In genomic region chr4:132542724-132543123, GRCm38 (mm10) we compare ENCODE assay signal across 15 mouse cellular contexts. TPM values are rescaled to one million over a fixed set of nuclear protein-coding genes. Genes with fewer than 3 reads are reported as not detected.
DNase-seq lines count a peak whose midpoint lies in the region; ATAC-seq lines count a peak whose summit lies in the region.
"Had no signal": no experiment of that assay in that cellular context is flagged by ENCODE, and none has a peak within 500 bp of the region (broad histone marks: within the 10 kb centered on the region; RNA-seq: fewer than 3 reads in every experiment).

No protein-coding gene starts in this region.

- H3K9ac ChIP-seq in liver, embryonic 15.5 days = no peak overlapping the region
- H3K9ac ChIP-seq: heart, embryonic 12.5 days; kidney, embryonic 15.5 days; limb, embryonic 15.5 days; midbrain, embryonic 13.5 days had no signal

- peaks cover 16% of the 10 kb centered on the region for H3K4me1 ChIP-seq in liver, embryonic 15.5 days (replicated peaks)
- H3K4me1 ChIP-seq: heart, embryonic 12.5 days; limb, embryonic 15.5 days had no signal

- H3K27me3 ChIP-seq in liver, embryonic 15.5 days = no peaks in the 10 kb centered on the region
- H3K27me3 ChIP-seq: heart, embryonic 12.5 days; kidney, embryonic 15.5 days; limb, embryonic 15.5 days; midbrain, embryonic 13.5 days had no signal

- 0 out of 2 replicates have a peak overlapping the region, but pooled peaks have one; percentile 11 for H3K27ac ChIP-seq in liver, embryonic 15.5 days (replicated peaks)
- H3K27ac ChIP-seq: embryonic facial prominence, embryonic 10.5 days; kidney, embryonic 15.5 days; limb, embryonic 15.5 days; midbrain, embryonic 13.5 days had no signal

- H3K4me3 ChIP-seq in liver, embryonic 15.5 days (replicated peaks) = no peak overlapping the region
- H3K4me3 ChIP-seq: embryonic facial prominence, embryonic 10.5 days; heart, embryonic 12.5 days; kidney, embryonic 15.5 days; limb, embryonic 15.5 days; midbrain, embryonic 13.5 days had no signal

- peaks cover 96% of the 10 kb centered on the region for H3K36me3 ChIP-seq in liver, embryonic 15.5 days (replicated peaks)

- peak; percentile 43 for DNase-seq in left cerebral cortex, adult 11 months (ENCODE audit: low spot score)
- DNase-seq in left cerebral cortex, postnatal 4 days = no peak
- DNase-seq in 3T3-L1 (ENCODE audit: low read depth, low spot score) (peak; percentile 67), 416B (ENCODE audit: low read depth) (peak; percentile 77)
- DNase-seq in embryo, embryonic 9.5 days (ENCODE audit: extremely low spot score) = no peak
- no peak for DNase-seq in thymus, postnatal 10 days (ENCODE audit: low spot score in 2 of 2)
- DNase-seq: adrenal gland, adult 8-10 months; cerebellum, adult 9-11 months; gastrocnemius, postnatal 14 days had no signal

- ATAC-seq in liver, embryonic 15.5 days (ENCODE audit: insufficient read depth) = no peak
- ATAC-seq: midbrain, embryonic 13.5 days had no signal

- no peaks in the 10 kb centered on the region for H3K9me3 ChIP-seq in liver, embryonic 15.5 days (replicated peaks)
- H3K9me3 ChIP-seq: embryonic facial prominence, embryonic 10.5 days; heart, embryonic 12.5 days; kidney, embryonic 15.5 days; limb, embryonic 15.5 days; midbrain, embryonic 13.5 days had no signal

- H3K4me2 ChIP-seq in liver, embryonic 15.5 days = no peak overlapping the region
- H3K4me2 ChIP-seq: heart, embryonic 12.5 days; kidney, embryonic 15.5 days; limb, embryonic 15.5 days; midbrain, embryonic 13.5 days had no signal

- intact Hi-C loops in left cerebral cortex, postnatal 4 days (cut with DNase I) = no loop called here

- WGBS in liver, embryonic 15.5 days (ENCODE audit: insufficient replicate concordance) = 33% methylated on average over 1 of the region's 1 CpGs

RNA-seq across cellular contexts. Expression of gene Dnajc8, which starts 7.4 kb away (rescaled TPM):
- 10 to 100 TPM; 83.6 to 83.7 TPM for total RNA-seq in left cerebral cortex, postnatal 4 days (2021)
- polyA plus RNA-seq in liver, embryonic 15.5 days (2015; fragmentation: Nextera tagmentation; extraction: Ambion mirVana) = 68.8 and 84.7 TPM in 2 replicates

RNA-seq across cellular contexts. Expression of gene Atpif1, which starts 9.3 kb away (rescaled TPM):
- total RNA-seq in left cerebral cortex, postnatal 4 days (2021) = 100 to 1,000 TPM; 652 to 682 TPM
- 991 and 1,178 TPM in 2 replicates for polyA plus RNA-seq in liver, embryonic 15.5 days (2015; fragmentation: Nextera tagmentation; extraction: Ambion mirVana)

RNA-seq across cellular contexts. Expression of gene Ptafr, which starts 21.1 kb away (rescaled TPM):
- total RNA-seq in left cerebral cortex, postnatal 4 days (2021) = 1 to 10 TPM in 1 of 2 experiments, under 1 TPM in 1; 0.58 to 1.1 TPM
- 1.1 and 1.2 TPM in 2 replicates for polyA plus RNA-seq in liver, embryonic 15.5 days (2015; fragmentation: Nextera tagmentation; extraction: Ambion mirVana)

RNA-seq across cellular contexts. Expression of gene Sesn2, which starts 32.4 kb away (rescaled TPM):
- 1 to 10 TPM; 6.8 to 7.0 TPM for total RNA-seq in left cerebral cortex, postnatal 4 days (2021)
- 7.4 and 7.8 TPM in 2 replicates for polyA plus RNA-seq in liver, embryonic 15.5 days (2015; fragmentation: Nextera tagmentation; extraction: Ambion mirVana)

Comparison
In these comparisons a context has a peak if more than half of its experiments do, and no peak if none do; other contexts are left out.
1. DNase-seq: peak in left cerebral cortex, adult 11 months (single experiment), 3T3-L1 (single experiment) and 416B (single experiment); none in left cerebral cortex, postnatal 4 days (single experiment), embryo, embryonic 9.5 days (single experiment) and thymus, postnatal 10 days (0 of 2).